Mouse (Mus musculus) stomach, postnatal 0 days (tissue): Measurements from ENCODE around the gene Plg. TPM values are rescaled to one million over a fixed set of nuclear protein-coding genes. Genes with fewer than 3 reads are reported as not detected.

Source experiments
- ATAC-seq: fragments of 200-750 bp; cut with Nextera tagmentation; 2 replicates; pipeline ENCODE4 v1.8.0; 2017; ENCODE audit not compliant: low FRiP score, low TSS enrichment
- DNase-seq: peaks from one replicate; pipeline ENCODE4 v3.0.0-alpha.2; 2016; ENCODE audit warnings: low spot score
- H3K27ac ChIP-seq: fragments of 300-500 bp; sonication (generic); replicated peaks from 2 replicates; pipeline ENCODE4 v1.5.1; 2014; ENCODE audit warnings: mild to moderate bottlenecking, control low read depth
- H3K27me3 ChIP-seq: fragments of 300-500 bp; sonication (generic); 2 replicates; pipeline ENCODE4 v1.6.1; 2014; ENCODE audit warnings: low read length; ENCODE audit not compliant: control insufficient read depth, insufficient read depth
- H3K36me3 ChIP-seq: fragments of 300-500 bp; sonication (generic); 2 replicates; pipeline ENCODE4 v1.6.1; 2014; ENCODE audit warnings: low read length, mixed read lengths; ENCODE audit not compliant: control insufficient read depth, insufficient read depth
- H3K4me1 ChIP-seq: fragments of 300-500 bp; sonication (generic); replicated peaks from 2 replicates; pipeline ENCODE4 v1.6.1; 2014; ENCODE audit warnings: antibody characterized with exemption; ENCODE audit not compliant: control insufficient read depth, insufficient read depth
- H3K4me2 ChIP-seq: fragments of 300-500 bp; sonication (generic); replicated peaks from 2 replicates; pipeline ENCODE4 v1.6.1; 2014; ENCODE audit warnings: low read depth, mild to moderate bottlenecking, control low read depth, moderate library complexity
- H3K4me3 ChIP-seq: fragments of 300-500 bp; sonication (generic); 2 replicates; pipeline ENCODE4 v1.5.1; 2014; ENCODE audit warnings: low read depth, low read length, control low read depth
- H3K9ac ChIP-seq: fragments of 300-500 bp; sonication (generic); 2 replicates; pipeline ENCODE4 v1.6.1; 2014; ENCODE audit warnings: mild to moderate bottlenecking, low read length, control low read depth, mixed read lengths
- H3K9me3 ChIP-seq: fragments of 300-500 bp; sonication (generic); 2 replicates; pipeline ENCODE4 v1.6.1; 2016; ENCODE audit warnings: low read length; ENCODE audit not compliant: control insufficient read depth
- CTCF ChIP-seq: IDR thresholded peaks from 2 replicates; pipeline ENCODE4 v1.5.1; 2016; ENCODE audit warnings: antibody characterized with exemption, low read depth, mild to moderate bottlenecking, moderate library complexity
- EP300 ChIP-seq: optimal IDR thresholded peaks from 2 replicates; pipeline ENCODE3; 2016; ENCODE audit warnings: antibody characterized with exemption
- WGBS: fragments of 180-500 bp; shearing (Covaris S2); extraction: QIAGEN DNeasy Blood & Tissue Kit; methylation state at CpG from one replicate; pipeline ENCODE4 v1.1.7; 2014; 5-methylcytosine and 5-hydroxymethylcytosine counted together
- polyA plus RNA-seq: library from polyadenylated mRNA; unstranded; fragments of >200 nt; fragmentation: Nextera tagmentation; extraction: Ambion mirVana; gene quantifications from 2 replicates; pipeline ENCODE4 v1.2.1, GENCODE M21; 2015

Plg gene
- polyA plus RNA-seq, 1 experiment from 2014 or later = 0.95 TPM

DNA sequence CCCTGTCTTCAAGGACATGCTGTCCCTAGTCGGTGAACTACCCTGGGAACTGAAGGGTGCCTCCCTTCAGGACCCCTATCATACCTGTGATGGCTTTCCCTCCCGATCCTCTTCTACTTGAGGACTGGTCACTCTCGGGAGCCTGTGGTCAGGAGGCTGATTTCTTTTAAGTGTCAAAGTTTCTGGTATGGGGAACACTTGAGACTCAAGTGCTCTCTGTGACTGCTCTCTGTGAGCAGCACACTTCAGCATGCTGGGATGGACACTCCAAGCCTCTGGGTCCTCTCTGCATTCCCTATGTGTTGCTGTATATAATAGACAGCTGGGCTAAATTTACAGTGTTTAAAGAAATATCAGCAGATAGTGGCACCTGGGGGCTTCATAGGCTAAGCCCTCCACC lies 89.2 kb downstream of the Plg start:
- Histone ChIP-seq H3K4me1 (no peaks in the 10 kb centered on the region), H3K36me3 (no peaks in the 10 kb centered on the region), H3K4me2 (no peak overlapping the region), H3K9me3 (no peaks in the 10 kb centered on the region), H3K27ac (no peak overlapping the region), H3K9ac (no peak overlapping the region), H3K27me3 (no peaks in the 10 kb centered on the region), H3K4me3 (no peak overlapping the region)
- TF ChIP-seq EP300 (no peak), CTCF (no peak)
- no peak for ATAC-seq
- 72% methylated on average over 3 of the region's 3 CpGs for WGBS
- no peak for DNase-seq

DNA sequence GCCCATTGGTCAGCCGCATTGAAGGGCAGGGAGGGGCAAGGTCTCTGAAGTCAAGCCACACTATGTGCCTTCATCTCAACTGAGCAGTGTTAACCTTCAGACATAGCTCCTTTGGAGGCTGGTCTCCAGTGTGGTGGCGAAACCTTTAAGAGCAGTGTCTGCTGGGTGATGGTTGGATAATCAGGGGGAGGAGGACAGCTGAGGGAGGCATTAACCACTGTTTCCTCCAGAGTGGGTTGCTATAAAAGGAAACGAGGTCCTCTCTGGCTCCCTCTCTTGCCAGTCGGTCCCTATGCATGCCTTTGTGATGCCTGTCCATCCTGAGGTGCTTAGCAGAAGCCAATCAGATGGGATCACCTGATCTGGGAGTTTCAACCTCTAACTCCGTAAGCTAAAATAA lies 90.3 kb downstream of the Plg start:
- Histone ChIP-seq H3K27ac (no peak overlapping the region), H3K36me3 (no peaks in the 10 kb centered on the region), H3K4me3 (no peak overlapping the region), H3K4me1 (no peaks in the 10 kb centered on the region), H3K9ac (no peak overlapping the region), H3K27me3 (no peaks in the 10 kb centered on the region), H3K9me3 (no peaks in the 10 kb centered on the region), H3K4me2 (no peak overlapping the region)
- TF ChIP-seq CTCF = no peak
- no peak for TF ChIP-seq EP300
- DNase-seq (no peak), ATAC-seq (no peak)
- WGBS = 75% methylated on average over 5 of the region's 5 CpGs

Other genes starting within 250 kb of the Plg start
- 25.8 and 35.6 TPM in 2 replicates for gene Map3k4, start 59.8 kb upstream of the Plg start, polyA plus RNA-seq
- gene Slc22a3, start 129.1 kb downstream of the Plg start, polyA plus RNA-seq = 0.05 and 0.07 TPM in 2 replicates
- not detected in 2 replicates for gene Slc22a2, start 205.5 kb downstream of the Plg start, polyA plus RNA-seq